Mouse (Mus musculus): ENCODE measurements around the gene D17H6S53E. TPM values are rescaled to one million over a fixed set of nuclear protein-coding genes. Genes with fewer than 3 reads are reported as not detected.

The D17H6S53E gene
- 9.6 and 9.7 TPM in 2 replicates for polyA plus RNA-seq (2016; fragmentation: Nextera tagmentation; extraction: Ambion mirVana)

DNA sequence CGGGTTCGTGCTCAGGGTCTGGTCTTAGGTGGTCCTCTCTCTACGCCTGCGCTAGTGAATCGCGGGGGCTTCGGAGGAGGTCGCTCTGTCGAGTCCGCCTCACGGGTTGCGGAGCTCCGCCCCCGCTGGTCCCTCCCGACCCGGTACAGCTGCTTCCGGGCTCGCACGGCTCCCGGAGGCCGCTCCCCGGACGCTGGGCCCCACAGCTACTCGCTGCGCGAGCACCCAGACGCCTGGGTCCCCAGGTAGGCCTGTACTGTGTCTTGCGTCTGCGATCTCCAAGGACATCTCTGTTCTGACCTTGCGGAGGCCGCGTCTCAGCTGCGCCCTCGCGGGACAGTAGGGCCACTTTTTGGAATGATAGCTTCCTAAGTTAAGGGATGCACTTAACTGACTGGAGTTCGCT is at the start of gene D17H6S53E:
Gene D17H6S53E (plus strand): TSS at position 168 of the 406 bp plus-strand sequence.
- H3K9me3 ChIP-seq, result no peaks in the 10 kb centered on the region
- DNase-seq (ENCODE audit: low spot score), result peak; percentile 83
- WGBS, result under 1% methylated on average over 36 of the region's 36 CpGs
- H3K4me1 ChIP-seq, result peaks cover 43% of the 10 kb centered on the region
- no peaks in the 10 kb centered on the region for H3K27me3 ChIP-seq (replicated peaks; ENCODE audit: low read depth, poor library complexity, severe bottlenecking)
- H3K27ac ChIP-seq (replicated peaks), result peak within 1 kb of the TSS; percentile 90
- H3K36me3 ChIP-seq (replicated peaks), result peaks cover 54% of the 10 kb centered on the region
- H3K4me3 ChIP-seq, result peak within 1 kb of the TSS; percentile 74

DNA sequence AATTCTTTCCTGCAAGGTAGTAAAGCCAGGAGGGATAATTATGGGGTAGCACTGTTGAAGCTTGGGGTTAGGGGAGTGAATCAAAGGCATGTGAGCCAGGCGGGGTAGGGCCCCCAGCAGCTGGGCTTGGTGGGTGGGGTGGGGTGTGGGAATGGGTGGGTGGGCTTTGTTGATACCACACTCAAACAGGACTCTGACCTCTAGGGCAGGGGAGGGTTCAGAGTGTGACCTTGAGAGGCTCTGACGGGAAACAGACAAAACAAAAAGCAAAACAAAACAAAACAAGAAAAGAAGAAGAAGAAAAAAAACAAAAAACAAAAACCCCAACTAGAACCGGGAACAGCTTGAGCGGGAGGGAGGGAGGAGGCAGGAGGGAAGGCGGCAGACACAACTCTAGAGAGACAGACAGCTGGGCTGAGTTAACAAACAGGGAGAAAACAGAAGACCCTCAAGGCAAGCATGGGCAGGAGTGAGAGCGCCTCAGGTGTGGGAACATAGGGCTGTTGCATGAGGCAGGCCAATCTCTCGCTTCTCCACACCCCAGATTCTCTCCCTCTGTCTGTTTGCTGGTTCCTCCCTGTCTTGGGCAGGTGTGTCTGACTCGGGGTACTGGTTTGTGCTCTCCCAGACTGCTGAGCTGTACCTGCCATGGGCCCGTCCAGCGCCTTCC is 49.5 kb upstream of the D17H6S53E start, which contains the start of gene Ly6g6e:
Gene Ly6g6e (plus strand): TSS at position 396 of the 670 bp plus-strand sequence.
- H3K27ac ChIP-seq (replicated peaks), result peak within 1 kb of the TSS; percentile 60
- 18% methylated on average over 10 of the region's 10 CpGs for WGBS
- no peak for DNase-seq (ENCODE audit: low spot score)
- H3K4me1 ChIP-seq, result peaks cover 32% of the 10 kb centered on the region
- H3K27me3 ChIP-seq (replicated peaks; ENCODE audit: low read depth, poor library complexity, severe bottlenecking), result peaks cover 42% of the 10 kb centered on the region
- no peaks in the 10 kb centered on the region for H3K36me3 ChIP-seq (replicated peaks)
- no peaks in the 10 kb centered on the region for H3K9me3 ChIP-seq
- H3K4me3 ChIP-seq, result peak within 1 kb of the TSS; percentile 43

DNA sequence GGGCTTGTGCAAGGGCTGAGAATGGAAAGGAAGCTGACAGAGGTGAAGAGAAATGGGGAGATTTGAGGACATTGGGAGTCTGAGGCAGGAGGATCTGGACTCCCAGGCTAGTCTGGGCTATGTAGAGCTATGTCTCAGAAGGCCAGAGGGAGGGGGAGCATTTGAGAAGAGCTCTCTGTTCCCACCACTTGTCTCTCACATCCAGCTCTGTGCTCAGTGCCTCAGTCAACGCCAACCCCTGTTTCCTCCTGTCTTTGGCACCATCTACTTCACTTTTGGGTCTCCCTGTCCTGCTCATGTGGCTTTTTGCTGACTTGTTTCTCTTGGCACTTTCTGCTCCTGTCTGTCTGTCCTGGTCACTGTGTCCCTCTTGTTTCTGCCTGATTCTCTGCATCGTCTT is 48.9 kb upstream of the D17H6S53E start:
- no peak for DNase-seq (ENCODE audit: low spot score)
- Histone ChIP-seq H3K4me3 (peak overlapping the region; percentile 43), H3K27ac (replicated peaks) (peak overlapping the region; percentile 60), H3K4me1 (peaks cover 32% of the 10 kb centered on the region), H3K27me3 (replicated peaks; ENCODE audit: low read depth, poor library complexity, severe bottlenecking) (peaks cover 42% of the 10 kb centered on the region), H3K9me3 (no peaks in the 10 kb centered on the region), H3K36me3 (replicated peaks) (no peaks in the 10 kb centered on the region)
- 45% methylated on average over 2 of the region's 2 CpGs for WGBS

DNA sequence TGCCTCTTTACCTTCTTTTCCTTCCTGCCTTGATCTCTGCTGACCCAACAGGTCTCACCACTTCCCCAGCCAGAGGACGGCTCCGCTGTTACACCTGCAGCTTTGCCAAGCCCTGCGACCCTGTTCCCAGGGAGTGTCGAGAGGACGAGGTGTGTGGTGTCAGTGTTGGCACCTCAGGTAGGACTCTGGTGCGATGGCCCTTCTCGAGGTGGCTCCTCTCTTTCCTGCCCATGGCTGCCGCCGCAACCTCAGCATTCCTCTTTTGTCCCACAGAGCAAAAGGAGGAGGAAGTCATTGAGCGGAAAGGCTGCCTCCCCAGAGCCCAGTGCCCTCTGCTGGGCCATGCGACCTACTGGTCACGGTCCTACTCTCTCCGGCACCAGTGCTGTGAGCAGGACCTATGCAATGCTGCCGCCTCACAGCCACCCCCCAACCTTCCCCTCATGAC is 48.4 kb upstream of the D17H6S53E start, which contains the start of gene Ly6g6d:
Gene Ly6g6d (minus strand): TSS at position 280 of the 448 bp plus-strand sequence.
- Histone ChIP-seq H3K9me3 (no peaks in the 10 kb centered on the region), H3K36me3 (replicated peaks) (no peaks in the 10 kb centered on the region), H3K4me3 (peak within 1 kb of the TSS; percentile 43), H3K27me3 (replicated peaks; ENCODE audit: low read depth, poor library complexity, severe bottlenecking) (peaks cover 42% of the 10 kb centered on the region), H3K4me1 (peaks cover 32% of the 10 kb centered on the region), H3K27ac (replicated peaks) (peak within 1 kb of the TSS; percentile 60)
- DNase-seq (ENCODE audit: low spot score), result peak; percentile 40
- WGBS, result 9% methylated on average over 14 of the region's 14 CpGs

DNA sequence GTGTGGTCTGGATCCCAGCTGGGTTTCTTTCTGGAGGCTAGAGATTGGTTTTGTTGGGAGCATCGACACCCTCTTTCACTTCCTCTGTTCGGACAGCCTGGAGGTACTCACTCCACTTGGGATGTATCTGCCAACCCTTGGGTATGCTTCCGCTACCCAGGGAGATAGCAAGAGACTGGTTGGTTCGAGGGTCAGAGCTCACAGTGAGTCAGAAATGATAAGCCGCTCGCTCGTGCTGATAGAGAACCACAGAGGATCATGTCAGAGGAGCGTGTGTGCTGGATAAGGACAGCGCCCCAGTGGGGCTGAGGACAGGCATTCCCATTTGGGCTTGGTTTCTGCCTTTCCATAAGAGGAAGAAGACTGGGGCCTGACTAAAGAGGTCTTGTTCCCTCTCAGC is 46.4 kb upstream of the D17H6S53E start:
- no peaks in the 10 kb centered on the region for H3K9me3 ChIP-seq

DNA sequence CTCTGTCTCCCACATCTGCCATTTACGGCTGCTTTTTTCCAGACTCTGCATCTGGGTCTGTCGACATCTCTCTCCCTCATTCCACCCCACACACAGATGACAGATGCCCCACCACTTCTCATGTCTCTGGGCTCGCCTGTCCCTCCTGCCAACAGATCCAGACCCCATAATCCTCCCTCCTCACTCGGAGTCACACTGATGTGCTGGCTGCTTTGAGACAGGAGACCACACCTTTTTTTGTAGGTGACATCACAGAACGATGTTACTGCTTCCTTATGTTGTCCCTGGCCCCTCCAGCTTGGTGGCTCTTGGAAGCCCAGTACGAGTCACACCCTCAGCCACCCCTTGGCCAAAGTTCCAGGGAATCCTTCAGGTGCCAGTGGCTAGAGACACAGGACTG is 45.9 kb upstream of the D17H6S53E start:
- 67% methylated on average over 6 of the region's 6 CpGs for WGBS
- no peaks in the 10 kb centered on the region for H3K9me3 ChIP-seq
- H3K27ac ChIP-seq (replicated peaks), result no peak overlapping the region
- H3K4me1 ChIP-seq, result peaks cover 26% of the 10 kb centered on the region
- no peak overlapping the region for H3K4me3 ChIP-seq
- peaks cover 42% of the 10 kb centered on the region for H3K27me3 ChIP-seq (replicated peaks; ENCODE audit: low read depth, poor library complexity, severe bottlenecking)
- no peaks in the 10 kb centered on the region for H3K36me3 ChIP-seq (replicated peaks)
- no peak for DNase-seq (ENCODE audit: low spot score)

More for the DNA sequence above, 46.4 kb upstream of the D17H6S53E start:
- 73% methylated on average over 9 of the region's 9 CpGs for WGBS
- Histone ChIP-seq H3K27me3 (replicated peaks; ENCODE audit: low read depth, poor library complexity, severe bottlenecking) (peaks cover 42% of the 10 kb centered on the region), H3K4me3 (no peak overlapping the region), H3K27ac (replicated peaks) (no peak overlapping the region), H3K36me3 (replicated peaks) (no peaks in the 10 kb centered on the region), H3K4me1 (peaks cover 26% of the 10 kb centered on the region)
- no peak for DNase-seq (ENCODE audit: low spot score)

DNA sequence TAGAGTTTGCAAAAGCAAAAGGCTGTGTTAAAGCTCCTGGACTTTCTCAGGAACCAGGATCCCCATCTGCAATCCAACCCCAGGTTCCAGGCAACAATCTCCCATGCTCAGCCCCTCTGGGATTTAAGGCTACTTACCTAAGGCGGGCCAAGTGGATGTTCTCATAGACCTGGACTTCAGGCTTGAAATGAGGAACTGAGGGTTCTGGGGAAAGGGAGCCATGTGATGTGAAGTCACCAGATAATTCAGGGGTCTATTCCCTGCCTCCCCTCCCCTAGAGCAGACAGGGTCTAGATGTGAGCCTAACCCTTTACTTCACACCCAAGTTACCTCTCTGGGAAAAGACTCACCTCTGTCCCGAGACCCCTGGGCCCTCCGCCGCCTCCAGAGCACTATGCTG is 45.5 kb upstream of the D17H6S53E start:
- peaks cover 40% of the 10 kb centered on the region for H3K27me3 ChIP-seq (replicated peaks; ENCODE audit: low read depth, poor library complexity, severe bottlenecking)
- H3K36me3 ChIP-seq (replicated peaks), result no peaks in the 10 kb centered on the region
- H3K9me3 ChIP-seq, result no peaks in the 10 kb centered on the region
- DNase-seq (ENCODE audit: low spot score), result no peak
- H3K27ac ChIP-seq (replicated peaks), result no peak overlapping the region
- WGBS, result 69% methylated on average over 4 of the region's 4 CpGs
- H3K4me1 ChIP-seq, result peaks cover 26% of the 10 kb centered on the region
- H3K4me3 ChIP-seq, result no peak overlapping the region

DNA sequence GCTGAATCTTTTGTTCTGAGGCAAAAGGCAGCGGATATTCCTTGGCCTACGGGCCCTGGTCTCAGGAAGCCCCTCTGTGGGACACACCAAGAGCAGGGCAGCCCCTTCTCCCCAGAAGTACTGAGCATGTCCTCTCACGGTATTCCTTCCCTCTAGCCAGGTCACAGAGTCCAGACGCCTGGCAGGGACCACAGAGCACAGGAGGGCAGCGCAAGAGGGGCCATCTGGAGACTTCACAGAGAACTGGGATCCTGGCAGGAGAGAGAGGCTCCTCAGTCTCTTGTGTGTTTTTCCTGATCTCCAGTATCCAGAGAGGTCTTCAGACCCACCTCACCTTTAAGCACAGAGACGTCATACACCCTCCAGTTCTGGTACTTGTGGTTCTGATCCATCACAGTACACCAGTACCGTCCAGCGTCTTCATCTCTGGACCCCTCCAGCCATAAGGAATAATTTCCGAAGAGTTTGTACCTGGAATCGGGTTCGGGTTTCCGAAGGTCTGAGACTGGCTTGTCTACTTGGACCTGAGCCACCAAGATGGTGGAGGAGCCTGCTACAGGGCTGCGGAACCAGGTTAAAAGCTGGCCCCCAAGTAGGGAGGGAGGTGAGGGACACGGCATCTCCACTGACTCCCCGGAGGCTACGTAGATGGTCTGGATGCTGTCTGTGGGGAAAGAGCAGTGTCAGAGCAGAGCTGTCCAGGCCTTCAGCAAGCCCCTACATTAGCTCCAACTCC is 43.2 kb upstream of the D17H6S53E start:
- Histone ChIP-seq H3K27me3 (replicated peaks; ENCODE audit: low read depth, poor library complexity, severe bottlenecking) (peaks cover 20% of the 10 kb centered on the region), H3K36me3 (replicated peaks) (no peaks in the 10 kb centered on the region), H3K9me3 (no peaks in the 10 kb centered on the region), H3K4me1 (peaks cover 3% of the 10 kb centered on the region), H3K4me3 (no peak overlapping the region), H3K27ac (replicated peaks) (peak overlapping the region; percentile 32; the same call in 1 of the 2 replicates)
- WGBS, result 84% methylated on average over 16 of the region's 16 CpGs
- no peak for DNase-seq (ENCODE audit: low spot score)

DNA sequence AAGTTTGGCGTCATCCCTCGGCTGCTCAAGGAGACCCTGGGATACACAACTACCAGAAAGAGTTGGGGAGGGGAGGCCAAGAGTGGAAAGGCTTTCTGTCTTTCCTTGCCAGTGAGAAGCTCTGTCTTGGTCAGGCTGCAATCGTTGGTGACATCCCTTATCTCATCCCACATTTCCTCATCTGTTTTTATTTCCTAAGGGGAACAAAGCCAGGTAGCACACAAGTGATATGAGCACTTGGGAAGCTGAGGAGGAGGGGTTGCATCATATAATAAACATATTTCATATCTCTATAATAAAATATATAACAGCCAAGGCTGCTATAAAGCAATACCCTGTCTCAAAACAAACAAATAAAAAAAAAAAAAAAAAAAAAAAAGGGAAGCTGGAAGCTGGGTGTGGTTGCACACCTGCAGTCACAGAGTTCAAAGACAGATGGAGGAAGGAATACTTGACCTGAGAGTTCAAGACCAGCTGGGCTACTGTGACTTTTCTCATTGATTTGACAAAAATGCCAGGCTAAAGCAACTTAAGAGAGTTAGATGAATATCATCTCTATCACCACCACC is 42.2 kb upstream of the D17H6S53E start:
- no peak for DNase-seq (ENCODE audit: low spot score)
- H3K4me1 ChIP-seq, result no peaks in the 10 kb centered on the region
- H3K9me3 ChIP-seq, result no peaks in the 10 kb centered on the region
- no peaks in the 10 kb centered on the region for H3K36me3 ChIP-seq (replicated peaks)
- H3K27ac ChIP-seq (replicated peaks), result no peak overlapping the region
- peaks cover 16% of the 10 kb centered on the region; the same call in 1 of the 2 replicates for H3K27me3 ChIP-seq (replicated peaks; ENCODE audit: low read depth, poor library complexity, severe bottlenecking)
- 86% methylated on average over 3 of the region's 3 CpGs for WGBS
- no peak overlapping the region for H3K4me3 ChIP-seq

DNA sequence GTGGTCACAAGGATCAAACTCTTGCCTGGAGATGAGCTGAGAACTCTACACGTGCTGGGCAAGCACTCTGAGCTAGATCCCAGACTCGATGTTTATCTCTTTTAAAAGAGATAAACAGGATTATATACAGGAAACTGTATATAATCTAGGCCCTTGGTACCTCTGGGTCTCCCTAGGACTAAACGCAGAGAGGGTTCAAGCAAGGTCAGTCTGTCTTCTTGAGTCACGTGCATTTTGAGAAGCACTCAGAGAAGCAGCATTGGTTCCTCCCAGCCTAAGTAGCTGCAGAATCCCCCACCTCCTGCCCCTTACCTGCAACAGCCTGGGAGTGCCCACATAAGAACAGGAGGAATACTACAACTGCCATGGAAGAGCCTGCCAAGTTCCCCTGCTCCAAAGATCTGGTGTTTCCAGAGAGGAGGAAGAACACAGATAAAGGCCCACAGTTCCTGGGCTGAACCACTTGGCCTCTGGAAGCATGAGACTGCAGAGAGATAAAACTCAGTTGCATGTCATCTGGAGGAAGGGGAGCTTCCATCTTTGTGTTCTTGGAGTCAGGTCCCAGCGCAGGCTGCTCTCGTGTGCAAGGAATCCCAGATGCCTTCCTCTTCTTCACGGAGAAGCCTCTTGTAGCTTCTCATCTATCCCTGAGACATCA is 40.8 kb upstream of the D17H6S53E start, which contains the start of gene Ly6g6f:
Gene Ly6g6f (minus strand): TSS at position 403 of the 658 bp plus-strand sequence.
- Histone ChIP-seq H3K27me3 (replicated peaks; ENCODE audit: low read depth, poor library complexity, severe bottlenecking) (peaks cover 4% of the 10 kb centered on the region; the same call in 1 of the 2 replicates), H3K4me1 (peaks cover 11% of the 10 kb centered on the region), H3K27ac (replicated peaks) (no peak within 1 kb of the TSS), H3K36me3 (replicated peaks) (no peaks in the 10 kb centered on the region), H3K9me3 (no peaks in the 10 kb centered on the region), H3K4me3 (no peak within 1 kb of the TSS)
- 80% methylated on average over 7 of the region's 7 CpGs for WGBS
- DNase-seq (ENCODE audit: low spot score), result no peak

DNA sequence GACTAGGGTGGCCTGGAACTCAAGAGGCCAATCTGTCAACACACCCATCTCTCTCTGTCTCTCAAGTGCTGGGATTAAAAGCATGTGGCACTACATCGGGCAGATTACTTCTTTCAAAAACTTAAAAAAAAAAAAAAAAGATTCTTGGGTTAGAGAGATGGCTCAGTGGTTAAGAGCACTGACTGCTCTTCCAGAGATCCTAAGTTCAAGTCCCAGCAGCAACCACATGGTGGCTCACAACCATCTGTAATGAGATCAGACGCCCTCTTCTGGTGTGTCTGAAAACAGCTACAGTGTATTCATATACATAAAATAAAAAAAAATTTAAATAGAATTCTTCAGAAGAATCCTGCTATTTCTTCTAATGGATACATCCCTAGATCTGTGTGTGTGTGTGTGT is 38.0 kb upstream of the D17H6S53E start:
- DNase-seq (ENCODE audit: low spot score), result no peak

More for the DNA sequence above, 38.0 kb upstream of the D17H6S53E start:
- Histone ChIP-seq H3K27ac (replicated peaks) (no peak overlapping the region), H3K4me3 (no peak overlapping the region), H3K27me3 (replicated peaks; ENCODE audit: low read depth, poor library complexity, severe bottlenecking) (no peaks in the 10 kb centered on the region), H3K36me3 (replicated peaks) (peaks cover 20% of the 10 kb centered on the region), H3K4me1 (peaks cover 17% of the 10 kb centered on the region), H3K9me3 (no peaks in the 10 kb centered on the region)
- WGBS, result 53% methylated on average over 2 of the region's 2 CpGs

Data from embryonic facial prominence, embryonic 10.5 days (tissue).